Mouse (Mus musculus) gastrocnemius, postnatal 25 days (tissue): ENCODE results near the gene Phf12. TPM values are rescaled to one million over a fixed set of nuclear protein-coding genes. Genes with fewer than 3 reads are reported as not detected.

Experiments
- DNase-seq: peaks from one replicate; pipeline ENCODE4 v3.0.0; 2022
- long read RNA-seq, 2 experiments: library from polyadenylated mRNA; stranded (forward); transcript quantifications; one replicate each; pipeline ENCODE4 v2.0.0; 2021
- total RNA-seq, 2 experiments: library from RNA; stranded (reverse); gene quantifications; 1 replicate in 1 of 2; 2 replicates in 1 of 2; pipeline ENCODE4 v1.2.3; 2021

Gene Phf12
- 10 to 100 TPM; 14.2 to 18.2 TPM for total RNA-seq
- long read RNA-seq, experiment 1, partial matches to known transcripts = 0 of 1 reads
- long read RNA-seq, experiment 1, other reads (novel, unspliced or antisense) = 1 of 1 reads
- long read RNA-seq, experiment 2, full-length matches to known transcripts = 3 of 8 reads
- long read RNA-seq, experiment 2, partial matches to known transcripts = 4 of 8 reads
- long read RNA-seq, experiment 2, other reads (novel, unspliced or antisense) = 1 of 8 reads

DNA sequence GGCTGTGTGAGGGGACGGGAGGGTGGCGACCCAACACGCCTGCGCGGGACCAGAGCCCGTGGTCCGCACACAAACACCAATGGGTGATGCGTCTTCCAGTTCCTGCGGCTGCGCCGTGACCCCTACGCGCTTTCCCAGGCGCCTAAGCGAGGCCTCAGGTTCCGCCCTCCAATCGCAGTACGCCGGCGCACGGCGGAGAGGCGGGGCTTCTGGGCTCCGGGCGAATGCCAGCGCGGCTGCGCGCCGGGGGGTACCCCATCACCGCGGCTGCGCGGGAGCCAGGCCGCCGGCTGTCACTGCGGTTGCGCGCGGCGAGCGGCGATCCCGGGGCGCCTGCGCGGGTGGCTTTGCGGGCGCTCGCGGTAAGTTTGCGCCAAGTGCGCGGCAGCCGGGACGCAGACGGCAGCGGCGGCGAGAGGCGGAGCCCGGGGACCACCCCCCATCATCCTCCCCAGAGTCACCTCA lies at the start of gene Phf12:
TSS of gene Phf12 (plus strand) at position 314 of the 465 bp plus-strand sequence.
- DNase-seq = peak; percentile 100

DNA sequence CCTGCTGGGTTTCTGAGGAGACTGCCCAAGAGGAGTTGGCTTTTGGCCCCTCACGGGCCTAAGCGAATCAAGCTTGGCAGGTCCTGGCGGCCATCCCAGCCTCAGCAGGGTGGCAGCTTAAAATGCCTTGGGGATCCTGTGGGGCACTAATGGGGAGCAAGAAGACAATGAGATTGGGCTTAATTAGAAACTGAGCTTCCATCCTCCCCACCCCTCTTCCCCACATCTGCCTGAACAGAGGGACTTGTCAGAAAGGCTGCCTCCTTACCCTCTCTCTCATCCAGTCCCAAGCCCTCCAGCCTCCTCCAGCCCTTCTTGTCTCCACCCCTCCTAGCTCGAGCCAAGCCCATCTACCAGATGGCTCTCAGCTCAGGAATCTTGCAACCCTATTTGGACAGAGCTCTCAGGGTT lies 48.4 kb upstream of the Phf12 start:
- DNase-seq = no peak

DNA sequence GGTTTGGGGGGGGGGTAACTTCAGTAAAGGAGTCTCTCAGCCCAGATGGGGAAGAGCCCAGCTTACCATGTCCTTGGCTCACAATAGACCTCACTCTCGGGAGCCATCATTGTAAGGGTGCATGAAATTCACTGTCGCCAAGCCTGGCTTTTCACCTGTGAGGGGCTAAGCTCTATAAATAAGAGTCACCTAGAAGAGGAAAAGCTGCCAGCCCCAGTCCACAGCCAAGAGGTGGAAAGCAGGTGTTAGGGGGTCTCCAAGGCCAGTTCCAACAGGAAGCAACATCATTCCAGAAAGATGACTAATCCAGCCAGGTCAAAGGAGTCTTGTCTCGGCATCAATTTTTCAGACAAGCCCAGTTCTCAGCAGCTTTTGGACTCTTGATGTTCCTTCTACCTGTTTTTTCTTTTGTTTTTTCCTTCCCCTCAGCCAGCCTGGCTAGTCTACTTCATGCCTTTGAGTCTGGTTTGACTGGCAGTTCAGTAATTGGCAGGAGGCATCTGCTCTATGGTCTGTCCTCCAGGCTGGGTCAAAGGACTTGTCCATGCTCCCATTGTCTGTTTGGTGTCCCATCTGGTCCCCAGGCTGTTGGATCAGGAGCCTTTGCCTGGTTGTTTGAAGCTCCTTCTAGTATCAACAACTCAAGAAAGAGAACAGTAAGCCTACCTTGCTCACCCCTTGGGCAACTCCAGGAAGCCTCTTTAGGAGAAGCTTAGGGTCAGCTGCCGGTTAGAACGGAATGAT lies 47.8 kb upstream of the Phf12 start:
- no peak for DNase-seq

DNA sequence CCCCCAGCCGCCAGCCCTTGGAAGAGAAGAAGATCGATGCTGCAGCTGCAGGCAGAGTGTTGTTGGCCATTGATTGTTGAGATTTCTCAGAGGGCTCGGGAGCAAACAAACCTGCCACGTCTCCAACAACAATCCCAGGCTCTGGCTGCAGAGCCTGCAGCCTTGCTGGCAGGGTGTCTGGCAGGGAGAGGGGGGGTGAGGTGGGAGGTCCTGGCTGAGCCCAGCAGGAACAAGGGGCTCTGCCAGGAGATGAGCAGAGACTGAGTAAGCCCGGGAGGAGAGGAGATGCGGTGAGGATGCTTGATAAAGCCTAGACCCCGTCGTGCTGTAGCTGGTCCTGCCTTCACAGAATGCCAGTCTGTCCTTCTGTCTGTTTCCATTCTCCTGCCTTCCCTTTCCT lies 45.7 kb upstream of the Phf12 start:
- no peak for DNase-seq

DNA sequence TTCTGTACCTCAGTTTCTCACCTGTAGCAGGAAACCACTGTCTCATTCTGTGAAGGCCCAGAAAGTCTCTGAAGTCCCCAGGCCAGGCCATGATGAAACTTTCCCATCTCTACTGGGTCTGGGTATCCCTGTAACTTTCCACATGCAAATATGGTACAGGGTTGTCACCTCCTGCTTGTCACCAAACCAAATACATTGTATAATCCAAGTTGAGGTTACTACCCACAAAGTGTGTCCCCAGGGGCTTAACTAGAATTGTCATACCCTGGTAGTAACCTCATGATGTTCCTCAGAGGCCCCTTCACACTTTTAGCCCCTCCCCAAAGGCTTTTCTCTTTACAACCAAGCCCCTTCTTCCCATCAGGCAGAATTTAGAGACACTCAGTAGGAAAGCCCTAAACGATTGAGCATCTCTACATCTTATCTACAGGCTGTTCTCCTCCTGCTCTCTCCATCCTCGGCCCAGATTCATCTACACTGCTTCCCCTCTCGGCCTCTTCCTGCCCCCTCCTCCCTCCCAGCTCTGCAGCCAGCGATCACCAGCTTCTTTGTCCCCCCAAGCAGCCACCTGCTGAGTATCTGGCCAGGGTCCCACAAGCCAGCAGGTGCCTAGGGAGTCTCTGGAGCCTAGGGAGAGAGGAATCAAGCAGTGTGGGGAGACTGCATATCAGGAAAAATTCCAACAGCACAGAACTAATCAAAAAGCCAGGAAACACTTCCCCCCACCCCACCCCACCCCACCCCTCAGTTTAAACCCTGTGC lies 44.7 kb upstream of the Phf12 start:
- no peak for DNase-seq

DNA sequence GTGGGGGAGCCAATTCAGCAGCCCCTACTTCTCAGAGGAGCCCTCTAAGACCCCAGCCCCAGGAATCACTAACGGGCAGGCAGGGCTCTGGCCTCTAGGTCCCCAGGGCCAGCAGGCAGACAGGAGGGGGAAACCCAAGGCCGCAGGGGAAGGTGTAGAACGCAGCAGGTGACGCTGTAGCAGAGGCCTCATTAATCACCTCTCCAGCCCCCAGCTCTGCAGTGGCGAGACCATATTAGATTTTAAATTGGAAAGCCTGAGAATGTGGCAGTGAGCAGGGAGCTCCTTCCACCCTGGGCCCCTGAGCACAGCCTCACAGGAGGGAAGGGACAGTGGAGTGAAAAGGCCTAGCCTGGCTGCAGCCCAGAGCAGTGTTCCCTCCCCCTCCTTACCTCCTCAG lies 40.3 kb upstream of the Phf12 start:
- DNase-seq = no peak

DNA sequence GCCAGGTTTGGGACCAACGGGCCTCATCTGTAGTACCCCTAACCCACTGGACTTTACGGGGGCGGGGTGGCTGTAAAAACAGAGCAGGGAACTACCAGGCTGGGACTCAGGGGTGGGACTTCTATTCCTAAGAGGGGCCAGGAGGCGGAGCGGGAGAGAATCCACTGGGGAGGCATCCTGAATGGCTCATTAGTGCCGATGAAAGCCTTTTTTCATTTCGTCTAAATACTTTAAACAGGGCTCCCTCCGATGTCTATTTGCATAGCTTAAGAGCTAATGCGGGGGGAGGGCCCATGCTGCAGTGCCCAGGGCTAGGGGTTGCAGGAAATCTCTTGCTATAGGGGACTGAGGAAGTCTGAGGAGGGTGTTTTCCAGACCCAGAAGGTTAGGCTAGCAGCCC lies 34.7 kb upstream of the Phf12 start:
- DNase-seq = no peak

DNA sequence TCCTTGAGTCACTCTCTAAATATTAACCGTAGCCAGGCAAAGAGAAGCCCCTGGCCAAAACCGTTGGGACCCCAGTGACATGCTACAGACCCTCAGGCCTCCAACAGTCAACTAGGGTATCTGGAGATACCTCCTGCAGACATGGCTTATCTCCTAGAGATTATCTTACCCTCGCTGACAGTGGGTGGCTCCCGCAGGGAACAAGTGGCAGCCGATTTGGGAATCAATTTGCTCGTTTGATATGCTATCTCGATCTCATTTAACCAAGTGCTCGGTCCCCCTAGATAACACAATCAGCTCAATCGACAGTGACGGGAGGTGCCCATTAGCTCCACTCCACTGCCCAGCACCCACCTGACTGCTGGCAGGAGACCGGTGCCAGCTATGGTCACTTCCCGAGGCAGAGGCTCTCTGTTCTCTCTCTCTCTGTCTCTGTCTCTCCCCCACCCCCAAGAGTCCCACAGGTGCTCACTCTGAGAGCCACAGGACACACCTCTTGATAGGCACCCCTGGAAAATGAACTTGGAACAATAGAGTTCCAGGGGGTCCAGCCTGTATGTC lies 32.3 kb upstream of the Phf12 start:
- no peak for DNase-seq

DNA sequence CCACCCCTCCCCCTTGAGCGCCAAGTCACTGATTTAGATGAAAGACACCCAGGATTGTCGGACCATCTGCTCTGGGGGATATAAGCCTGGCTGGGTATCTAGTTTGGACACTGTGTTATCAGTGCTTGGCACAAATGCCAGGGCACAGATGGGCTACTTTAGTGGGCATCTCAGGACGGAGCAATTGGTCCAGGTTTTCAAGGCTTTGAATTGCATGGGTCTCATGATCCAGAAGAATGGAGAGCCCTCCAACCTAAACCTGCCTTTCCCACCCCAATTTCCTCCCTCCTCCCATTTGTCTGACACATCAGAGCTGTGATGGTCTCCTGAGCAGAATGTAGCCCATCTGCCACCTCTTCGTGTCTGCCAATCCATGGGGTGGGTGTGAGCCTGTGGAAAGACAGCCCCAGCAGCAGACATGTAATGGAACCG lies 31.7 kb upstream of the Phf12 start:
- DNase-seq = no peak

DNA sequence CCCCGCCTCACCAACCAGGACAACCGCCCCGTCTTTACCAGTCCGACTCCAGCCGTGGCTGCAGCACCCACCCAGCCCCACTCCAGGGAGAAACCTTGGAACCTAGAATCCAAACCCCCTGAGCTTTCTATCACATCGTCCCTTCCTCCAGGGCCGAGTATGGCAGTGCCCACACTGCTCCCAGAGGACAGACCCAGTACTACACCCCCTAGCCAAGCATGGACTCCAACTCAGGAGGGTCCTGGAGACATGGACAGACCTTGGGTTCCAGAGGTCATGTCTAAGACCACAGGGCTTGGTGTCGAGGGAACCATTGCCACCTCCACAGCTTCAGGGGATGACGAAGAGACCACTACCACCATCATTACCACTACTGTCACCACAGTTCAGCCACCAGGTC lies 28.9 kb upstream of the Phf12 start:
- DNase-seq = no peak

DNA sequence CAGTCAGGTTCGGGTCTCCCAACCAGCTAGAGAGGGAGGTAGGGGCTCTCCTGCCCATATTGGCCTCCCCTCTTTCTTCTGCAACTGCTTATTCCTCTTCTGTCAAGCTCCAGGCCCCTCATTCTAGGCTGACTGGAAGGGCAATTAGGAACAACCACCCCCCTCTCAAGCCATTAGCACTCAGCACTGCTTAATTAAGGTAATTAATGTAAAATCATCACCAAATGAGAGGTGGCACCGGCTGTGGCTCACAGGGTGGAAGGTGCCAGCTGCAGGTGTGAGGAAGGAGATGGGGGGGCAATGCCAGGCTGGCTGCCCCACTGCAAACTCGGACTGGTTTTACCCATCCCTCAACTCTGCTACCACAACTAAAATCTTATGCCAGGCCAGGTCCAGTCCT lies 26.1 kb upstream of the Phf12 start:
- DNase-seq = no peak

DNA sequence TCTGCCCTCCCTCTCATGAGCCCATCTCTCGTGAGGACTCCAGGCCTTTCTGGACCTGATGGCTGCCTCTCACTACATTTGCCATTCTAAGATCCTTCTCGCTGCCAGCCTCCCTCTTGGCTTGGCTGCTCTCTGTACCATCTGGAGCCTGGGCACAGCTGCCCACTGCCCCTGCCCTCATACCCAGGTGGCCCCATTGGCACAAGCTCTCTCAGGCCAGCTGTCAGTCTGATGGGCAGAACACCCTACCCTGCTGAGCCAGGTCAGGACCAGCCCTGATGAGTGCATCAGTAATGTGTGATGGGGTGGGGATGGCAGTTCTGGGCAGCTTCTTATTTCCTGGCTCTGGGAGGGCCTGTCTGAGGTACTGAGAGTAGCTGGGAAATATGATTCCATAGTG lies 24.3 kb upstream of the Phf12 start:
- DNase-seq = no peak

DNA sequence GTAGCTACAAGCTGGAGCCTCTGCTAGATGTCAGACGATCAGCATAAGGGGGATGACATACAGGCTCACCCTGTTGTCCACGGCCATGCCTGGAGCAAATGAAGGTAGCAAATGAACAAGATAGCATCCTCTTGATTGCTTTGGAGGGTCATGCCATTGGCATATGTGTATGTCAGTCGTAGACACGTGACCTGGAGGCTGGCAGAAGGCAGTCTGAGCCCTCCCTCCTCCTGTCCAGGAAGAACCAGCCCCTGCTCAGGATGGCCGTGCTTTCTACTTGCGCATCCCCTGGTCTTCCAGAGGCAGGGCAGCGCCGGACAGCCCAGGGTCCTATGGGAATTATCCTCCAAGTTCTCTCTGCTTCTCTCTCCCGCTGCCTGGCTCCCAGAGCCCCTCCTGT lies 23.6 kb upstream of the Phf12 start:
- no peak for DNase-seq

DNA sequence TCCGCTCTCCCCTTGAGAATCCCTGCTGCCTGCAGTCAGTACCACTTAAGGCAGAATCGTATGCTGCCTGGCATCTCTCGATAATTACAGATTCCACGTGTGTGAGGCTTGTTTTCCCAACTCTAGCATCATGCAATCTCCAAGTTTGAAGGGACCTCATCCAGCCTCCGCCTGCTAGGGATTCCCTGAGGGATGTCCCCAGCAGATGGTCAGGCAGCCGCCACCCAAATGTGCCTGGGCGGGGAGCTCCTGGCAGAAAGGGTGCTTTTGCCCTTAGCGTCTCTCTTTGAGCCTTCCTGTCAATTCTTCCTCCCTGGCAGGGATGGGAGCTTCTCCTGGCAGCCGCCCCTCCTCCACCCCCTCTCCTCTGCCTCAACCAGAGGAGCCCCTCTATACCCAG lies 22.4 kb upstream of the Phf12 start:
- DNase-seq = no peak

DNA sequence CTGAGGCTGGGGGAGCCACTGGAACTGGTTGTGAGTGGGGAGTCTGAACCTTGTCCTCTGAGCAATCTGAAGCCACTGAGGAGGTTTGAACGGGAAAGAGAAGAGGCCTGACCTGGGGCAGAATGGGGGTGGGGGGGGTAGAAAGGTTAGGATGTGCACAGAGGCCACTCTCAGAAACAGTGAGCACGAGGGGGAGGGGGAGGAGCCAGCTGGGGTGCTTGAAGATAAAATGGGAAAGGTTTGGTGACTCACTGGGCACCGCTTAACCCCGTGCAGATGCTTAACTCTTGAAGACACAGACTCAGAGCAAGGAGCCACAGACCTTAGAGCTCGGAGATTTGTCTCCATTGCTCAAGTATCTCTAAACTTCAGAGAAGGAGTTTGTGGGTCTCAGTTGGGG lies 21.7 kb upstream of the Phf12 start:
- no peak for DNase-seq

DNA sequence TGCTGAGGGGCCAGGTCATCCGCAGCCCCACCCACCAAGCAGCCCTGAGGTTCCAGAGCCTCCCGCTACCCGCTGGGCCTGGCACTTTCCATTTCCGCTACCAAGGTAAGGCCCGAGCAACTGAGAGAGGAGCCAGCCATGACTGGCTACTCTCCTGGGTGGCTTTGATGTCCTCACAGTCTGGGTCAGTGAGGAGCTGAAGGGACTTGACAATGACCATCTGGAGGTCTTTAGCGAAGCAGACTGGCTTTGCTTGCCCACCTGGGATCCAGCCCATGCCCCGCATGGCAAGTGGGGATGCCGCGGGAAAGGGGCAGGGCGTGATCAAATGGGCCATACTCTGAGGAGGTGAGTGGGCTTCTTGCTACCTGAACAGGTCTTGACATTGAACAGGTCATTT lies 19.6 kb upstream of the Phf12 start:
- no peak for DNase-seq

DNA sequence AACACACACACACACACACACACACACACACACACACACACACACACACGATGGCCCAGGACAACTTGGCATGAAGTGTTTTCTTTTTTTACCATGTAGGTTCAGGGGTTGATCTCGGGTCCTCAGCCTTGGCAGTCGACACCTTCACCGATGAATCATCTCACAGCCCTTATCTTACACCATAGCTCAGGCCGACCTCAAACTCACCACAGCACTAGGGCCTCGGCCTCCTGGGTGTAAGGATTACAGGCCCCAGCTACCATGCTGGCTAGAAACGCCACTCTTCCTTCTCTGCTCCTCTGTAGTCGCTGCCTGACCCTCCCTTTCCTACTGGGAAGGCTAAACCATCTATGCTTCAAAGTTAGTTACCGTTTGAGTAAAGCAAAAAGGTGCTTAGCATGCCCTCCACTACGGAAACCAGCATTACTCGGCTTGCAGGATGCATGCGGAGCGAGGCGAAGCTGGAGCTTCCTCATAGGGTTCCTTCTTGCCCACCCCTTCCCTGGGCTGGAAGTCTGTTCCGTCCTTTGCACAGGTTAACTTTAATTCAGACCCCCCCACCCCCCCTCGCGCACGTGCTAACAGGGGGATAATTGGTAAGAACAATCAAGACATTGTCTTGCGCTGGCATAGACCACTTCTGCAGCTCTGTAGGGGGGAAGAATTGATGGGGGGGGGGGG lies 18.0 kb upstream of the Phf12 start:
- no peak for DNase-seq

DNA sequence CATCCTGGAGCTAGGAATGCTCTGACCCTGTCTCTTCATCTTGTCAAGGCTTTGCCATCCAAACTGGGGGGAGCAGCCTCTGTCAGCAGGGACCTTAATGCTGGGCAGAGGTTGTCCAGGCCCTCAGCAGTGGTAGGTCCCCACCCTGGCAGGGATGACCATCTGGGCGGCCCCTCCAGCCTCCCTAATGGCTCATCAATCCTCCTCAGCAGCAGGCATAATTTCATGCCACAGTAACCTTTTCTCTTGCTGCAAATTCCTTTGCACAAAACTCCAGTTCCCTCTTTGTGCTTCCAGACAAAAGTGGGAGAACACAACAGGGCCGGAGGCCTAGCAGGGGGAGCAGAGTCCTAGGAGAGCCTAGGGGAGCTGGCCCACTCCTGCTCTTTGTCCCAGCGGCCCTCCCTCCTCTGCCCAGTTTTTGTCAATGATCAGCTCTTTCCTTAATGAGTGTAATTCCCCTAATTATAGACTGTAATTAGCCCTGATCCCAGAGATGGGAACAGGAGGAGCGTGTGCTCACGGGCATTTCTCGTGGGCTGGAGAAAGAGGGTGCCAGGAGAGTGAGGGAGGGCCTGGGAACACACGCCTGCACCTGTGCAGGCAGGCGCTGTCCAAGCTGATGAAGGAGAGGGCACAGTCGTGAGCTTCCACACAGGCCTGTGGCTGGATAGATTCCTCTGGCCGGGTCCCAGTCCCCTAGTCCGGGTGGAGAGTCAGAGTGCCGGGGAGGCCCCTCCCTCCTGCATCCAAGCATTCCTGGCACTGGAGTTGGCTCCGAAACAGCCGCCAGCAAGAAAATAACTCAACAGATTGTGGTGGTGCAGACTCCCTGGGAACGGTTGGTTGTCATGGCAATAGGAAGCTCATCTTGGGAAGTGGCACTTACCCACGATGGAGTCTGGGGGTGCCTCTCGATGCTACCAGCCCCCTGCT lies 17.2 kb upstream of the Phf12 start:
- no peak for DNase-seq

DNA sequence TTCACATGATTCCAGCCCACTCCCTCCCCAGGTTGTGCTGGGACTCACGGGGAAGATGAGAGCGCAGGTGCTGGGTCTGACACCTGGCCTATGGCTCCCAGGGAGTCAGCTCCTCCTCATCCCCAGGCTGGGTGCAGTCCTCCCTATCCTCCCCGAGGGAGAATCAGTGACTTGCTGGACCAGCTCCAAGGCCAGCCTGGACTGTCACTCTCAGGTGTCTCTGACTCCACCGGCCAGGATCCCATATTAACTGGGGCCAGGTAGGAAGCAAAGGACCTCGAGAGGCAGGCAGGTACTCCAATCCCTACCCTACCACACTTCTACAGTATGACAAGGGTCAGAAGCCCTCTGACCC lies 16.5 kb upstream of the Phf12 start:
- DNase-seq = no peak

DNA sequence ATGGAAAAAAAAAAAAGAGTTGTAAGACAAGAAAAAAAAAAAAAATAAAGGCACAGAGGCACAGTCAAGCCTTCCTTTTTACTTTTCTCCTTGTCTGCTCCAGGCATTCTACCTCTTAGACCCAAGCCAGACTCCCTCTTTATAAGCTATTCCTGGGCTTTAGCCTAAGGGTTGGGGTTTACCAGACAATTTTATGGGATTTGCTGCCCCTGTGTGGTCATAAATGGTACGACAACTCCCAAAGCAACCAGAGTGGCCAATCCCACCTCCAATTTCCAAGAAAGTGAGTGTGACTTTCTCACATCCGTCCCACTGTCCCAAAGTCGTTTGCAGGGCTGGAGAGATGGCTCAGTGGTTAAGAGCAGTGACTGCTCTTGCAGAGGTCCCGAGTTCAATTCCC lies 15.4 kb upstream of the Phf12 start:
- DNase-seq = no peak

DNA sequence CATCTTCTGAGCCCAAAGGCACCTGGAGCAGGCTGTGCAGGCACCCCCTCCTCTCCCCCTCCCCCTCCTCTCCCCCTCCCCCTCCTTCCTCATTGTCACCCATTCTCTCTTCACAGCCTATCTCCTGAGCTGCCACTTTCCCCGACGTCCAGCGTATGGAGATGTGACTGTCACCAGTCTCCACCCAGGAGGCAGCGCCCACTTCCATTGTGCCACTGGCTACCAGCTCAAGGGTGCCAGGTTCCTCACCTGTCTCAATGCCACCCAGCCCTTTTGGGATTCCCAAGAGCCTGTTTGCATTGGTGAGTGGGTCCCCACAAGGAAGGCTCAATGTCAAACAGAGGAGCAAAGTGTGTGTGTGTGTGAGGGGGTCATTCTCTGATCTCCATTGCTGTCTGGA lies 13.8 kb upstream of the Phf12 start:
- no peak for DNase-seq
